13 mouse cellular contexts compared by ENCODE assay signal in genomic region chr2:102137922-102138321, GRCm38 (mm10). TPM values are rescaled to one million over a fixed set of nuclear protein-coding genes. Genes with fewer than 3 reads are reported as not detected.
DNase-seq lines count a peak whose midpoint lies in the region; ATAC-seq and TF ChIP-seq lines count a peak whose summit lies in the region.
"Had no signal": no experiment of that assay in that cellular context is flagged by ENCODE, and none has a peak within 500 bp of the region (broad histone marks: within the 10 kb centered on the region; RNA-seq: fewer than 3 reads in every experiment).

No protein-coding gene starts in this region.

- peaks cover 36% of the 10 kb centered on the region for H3K4me1 ChIP-seq in kidney, embryonic 14.5 days (ENCODE audit: control insufficient read depth, insufficient read depth, low read length)
- H3K4me1 ChIP-seq in embryonic facial prominence, embryonic 13.5 days: peaks cover 82% of the 10 kb centered on the region
- H3K4me1 ChIP-seq in limb, embryonic 15.5 days: peaks cover 84% of the 10 kb centered on the region
- peaks cover 16% of the 10 kb centered on the region for H3K4me1 ChIP-seq in kidney, adult 2 months (ENCODE audit: control insufficient read depth, insufficient read depth, low read length)

- H3K4me3 ChIP-seq in kidney, embryonic 14.5 days (ENCODE audit: low read length): no peak overlapping the region
- H3K4me3 ChIP-seq in embryonic facial prominence, embryonic 13.5 days: no peak overlapping the region
- H3K4me3 ChIP-seq in limb, embryonic 15.5 days: no peak overlapping the region
- no peak overlapping the region for H3K4me3 ChIP-seq in kidney, adult 2 months (ENCODE audit: insufficient read depth, low read depth, low read length)
- H3K4me3 ChIP-seq: myocyte had no signal

- no peak for TF ChIP-seq CTCF in kidney, adult 2 months (conservative IDR thresholded peaks at IDR 0.05; ENCODE audit: insufficient read depth, insufficient read length, low read depth, low read length)

- WGBS in kidney, embryonic 14.5 days: 25% methylated on average over 6 of the region's 6 CpGs
- WGBS in embryonic facial prominence, embryonic 13.5 days: 28% methylated on average over 6 of the region's 6 CpGs
- 21% methylated on average over 6 of the region's 6 CpGs for WGBS in limb, embryonic 15.5 days
- 62% methylated on average over 6 of the region's 6 CpGs for WGBS in kidney, adult 2 months

- TF ChIP-seq POLR2A in kidney, adult 2 months (IDR thresholded peaks at IDR 0.05; ENCODE audit: low read depth, low read length): no peak

- ATAC-seq in kidney, embryonic 14.5 days (ENCODE audit: low FRiP score, low TSS enrichment): no peak
- ATAC-seq in embryonic facial prominence, embryonic 13.5 days (ENCODE audit: insufficient number of reproducible peaks, insufficient read depth, low FRiP score, low TSS enrichment, low read depth): no peak
- ATAC-seq in limb, embryonic 15.5 days (ENCODE audit: insufficient number of reproducible peaks, low FRiP score, low TSS enrichment, low read depth): no peak
- ATAC-seq in cerebellum, adult (ENCODE audit: insufficient number of reproducible peaks, low FRiP score, low TSS enrichment): no peak
- ATAC-seq: forebrain, embryonic 14.5 days; intestine, embryonic 16.5 days had no signal

- no peak overlapping the region for H3K9ac ChIP-seq in kidney, embryonic 14.5 days (ENCODE audit: low read depth, low read length)
- H3K9ac ChIP-seq in embryonic facial prominence, embryonic 13.5 days: no peak overlapping the region
- H3K9ac ChIP-seq in limb, embryonic 15.5 days: no peak overlapping the region

- no peaks in the 10 kb centered on the region for H3K9me3 ChIP-seq in kidney, embryonic 14.5 days (ENCODE audit: control insufficient read depth, low read length)
- H3K9me3 ChIP-seq in embryonic facial prominence, embryonic 13.5 days: no peaks in the 10 kb centered on the region
- H3K9me3 ChIP-seq in limb, embryonic 15.5 days: no peaks in the 10 kb centered on the region

- H3K27ac ChIP-seq in kidney, embryonic 14.5 days (ENCODE audit: low read depth, low read length): no peak overlapping the region
- H3K27ac ChIP-seq in embryonic facial prominence, embryonic 13.5 days: peak overlapping the region; percentile 77
- peak overlapping the region; percentile 70 for H3K27ac ChIP-seq in limb, embryonic 15.5 days
- H3K27ac ChIP-seq in kidney, adult 2 months (ENCODE audit: insufficient read depth, low read depth, low read length): no peak overlapping the region
- H3K27ac ChIP-seq: macrophage had no signal

- H3K4me2 ChIP-seq in kidney, embryonic 14.5 days (replicated peaks; ENCODE audit: low read depth, low read length): 0 out of 2 replicates have a peak overlapping the region, but pooled peaks have one; percentile 8
- H3K4me2 ChIP-seq in embryonic facial prominence, embryonic 13.5 days: peak overlapping the region; percentile 35
- H3K4me2 ChIP-seq in limb, embryonic 15.5 days: peak overlapping the region; percentile 13; the same call in 1 of the 2 replicates

- H3K36me3 ChIP-seq in kidney, embryonic 14.5 days (ENCODE audit: control insufficient read depth, insufficient read depth, low read length): no peaks in the 10 kb centered on the region
- H3K36me3 ChIP-seq in embryonic facial prominence, embryonic 13.5 days: no peaks in the 10 kb centered on the region
- H3K36me3 ChIP-seq in limb, embryonic 15.5 days: no peaks in the 10 kb centered on the region
- H3K36me3 ChIP-seq in kidney, adult 2 months (ENCODE audit: control insufficient read depth, insufficient read depth, low read length): no peaks in the 10 kb centered on the region

- H3K27me3 ChIP-seq in kidney, embryonic 14.5 days (ENCODE audit: control insufficient read depth, insufficient read depth, low read length): peaks cover 5% of the 10 kb centered on the region; the same call in 1 of the 2 replicates
- H3K27me3 ChIP-seq in embryonic facial prominence, embryonic 13.5 days: no peaks in the 10 kb centered on the region
- H3K27me3 ChIP-seq in limb, embryonic 15.5 days: no peaks in the 10 kb centered on the region
- H3K27me3 ChIP-seq in kidney, adult 2 months (replicated peaks; ENCODE audit: control insufficient read depth, insufficient read depth, low read length): no peaks in the 10 kb centered on the region

- DNase-seq in kidney, postnatal 25 days: no peak
- DNase-seq in MN1 (ENCODE audit: low spot score): peak; percentile 66
- DNase-seq in kidney, adult 2 months: no peak
- DNase-seq: adrenal gland, postnatal 10 days; gastrocnemius, postnatal 36 days had no signal

RNA-seq across cellular contexts. Expression of gene Ldlrad3, which starts 48.3 kb away (rescaled TPM):
- 19.0 and 39.2 TPM in 2 replicates for polyA plus RNA-seq in kidney, embryonic 14.5 days (2014; fragmentation: Nextera tagmentation; extraction: Ambion mirVana)
- 52.4 and 53.3 TPM in 2 replicates for polyA plus RNA-seq in embryonic facial prominence, embryonic 13.5 days (2015; fragmentation: Nextera tagmentation; extraction: Ambion mirVana)
- 55.1 and 58.3 TPM in 2 replicates for polyA plus RNA-seq in limb, embryonic 15.5 days (2015; fragmentation: Nextera tagmentation; extraction: Ambion mirVana)
- polyA plus RNA-seq in kidney, adult 2 months (2012; rRNA removed): 16.2 and 18.5 TPM in 2 replicates

Comparison
In these comparisons a context has a peak if more than half of its experiments do, and no peak if none do; other contexts are left out.
1. H3K27ac ChIP-seq: peak in embryonic facial prominence, embryonic 13.5 days (single experiment) and limb, embryonic 15.5 days (single experiment); none in kidney, embryonic 14.5 days (single experiment) and kidney, adult 2 months (single experiment).
2. Peak in every context shown above with its lines, with median percentiles within 50 percentile points of each other: H3K4me2 ChIP-seq.